Mouse (Mus musculus) midbrain, embryonic 11.5 days (tissue): ENCODE results near the gene Dusp10. TPM values are rescaled to one million over a fixed set of nuclear protein-coding genes. Genes with fewer than 3 reads are reported as not detected.

ENCODE experiments used
- ATAC-seq: fragments of 200-750 bp; cut with Nextera tagmentation; 2 replicates; pipeline ENCODE4 v1.8.0; 2017; ENCODE audit warnings: moderate TSS enrichment, moderate library complexity; ENCODE audit not compliant: low FRiP score
- DNase-seq: peaks from one replicate; pipeline ENCODE4 v3.0.0; 2015; ENCODE audit warnings: low spot score; ENCODE audit errors: missing footprints
- H3K27ac ChIP-seq: fragments of 300-500 bp; sonication (generic); 2 replicates; pipeline ENCODE4 v1.5.1; 2014; ENCODE audit warnings: low read depth, low read length
- H3K27me3 ChIP-seq: fragments of 300-500 bp; sonication (generic); 2 replicates; pipeline ENCODE4 v1.6.1; 2014; ENCODE audit warnings: mild to moderate bottlenecking, low read length, moderate library complexity, mixed read lengths; ENCODE audit not compliant: control insufficient read depth, insufficient read depth
- H3K36me3 ChIP-seq: fragments of 300-500 bp; sonication (generic); 2 replicates; pipeline ENCODE4 v1.6.1; 2014; ENCODE audit warnings: mild to moderate bottlenecking, low read length, moderate library complexity, mixed read lengths; ENCODE audit not compliant: control insufficient read depth, insufficient read depth
- H3K4me1 ChIP-seq: fragments of 300-500 bp; sonication (generic); 2 replicates; pipeline ENCODE4 v1.6.1; 2014; ENCODE audit warnings: low read length; ENCODE audit not compliant: control insufficient read depth, insufficient read depth
- H3K4me2 ChIP-seq: fragments of 300-500 bp; sonication (generic); 2 replicates; pipeline ENCODE4 v1.6.1; 2014; ENCODE audit warnings: mild to moderate bottlenecking, moderate library complexity
- H3K4me3 ChIP-seq: fragments of 300-500 bp; sonication (generic); 2 replicates; pipeline ENCODE4 v1.5.1; 2014; ENCODE audit warnings: low read depth, low read length
- H3K9ac ChIP-seq: fragments of 300-500 bp; sonication (generic); 2 replicates; pipeline ENCODE4 v1.6.1; 2014; ENCODE audit warnings: low read length
- H3K9me3 ChIP-seq: fragments of 300-500 bp; sonication (generic); 2 replicates; pipeline ENCODE4 v1.6.1; 2016; ENCODE audit warnings: low read length; ENCODE audit not compliant: control insufficient read depth
- WGBS: fragments of 180-500 bp; shearing (Covaris S2); extraction: QIAGEN DNeasy Blood & Tissue Kit; methylation state at CpG from one replicate; pipeline ENCODE4 v1.1.7; 2014; 5-methylcytosine and 5-hydroxymethylcytosine counted together
- polyA plus RNA-seq: library from polyadenylated mRNA; unstranded; fragments of >200 nt; fragmentation: Nextera tagmentation; extraction: Ambion mirVana; gene quantifications from 2 replicates; pipeline ENCODE4 v1.2.1, GENCODE M21; 2014

Dusp10 gene
- polyA plus RNA-seq, 1 experiment from 2014 or later: 9.0 TPM

GRCm38 (mm10) chr1:184067704-184068558 lies 54.8 kb downstream of the Dusp10 start:
- Histone ChIP-seq H3K4me3 (no peak overlapping the region), H3K36me3 (peaks cover 8% of the 10 kb centered on the region; the same call in 1 of the 2 replicates), H3K27ac (no peak overlapping the region), H3K27me3 (no peaks in the 10 kb centered on the region), H3K4me1 (peaks cover 15% of the 10 kb centered on the region), H3K4me2 (no peak overlapping the region), H3K9ac (no peak overlapping the region), H3K9me3 (no peaks in the 10 kb centered on the region)
- ATAC-seq (no peak), DNase-seq (no peak)
- 94% methylated on average over 18 of the region's 18 CpGs for WGBS

GRCm38 (mm10) chr1:184068971-184069370 lies 55.9 kb downstream of the Dusp10 start:
- ATAC-seq: no peak
- Histone ChIP-seq H3K27me3 (no peaks in the 10 kb centered on the region), H3K4me2 (no peak overlapping the region), H3K4me3 (no peak overlapping the region), H3K9me3 (no peaks in the 10 kb centered on the region), H3K36me3 (peaks cover 8% of the 10 kb centered on the region; the same call in 1 of the 2 replicates), H3K27ac (no peak overlapping the region), H3K4me1 (peaks cover 15% of the 10 kb centered on the region), H3K9ac (no peak overlapping the region)
- WGBS: 95% methylated on average over 12 of the region's 12 CpGs
- DNase-seq: no peak

- DNase-seq: no peak
- H3K9ac ChIP-seq: no peak overlapping the region
- no peaks in the 10 kb centered on the region; the same call in 1 of the 2 replicates for H3K36me3 ChIP-seq
- H3K27me3 ChIP-seq: no peaks in the 10 kb centered on the region
- H3K9me3 ChIP-seq: no peaks in the 10 kb centered on the region
- H3K27ac ChIP-seq: no peak overlapping the region
- ATAC-seq: no peak
- 92% methylated on average over 6 of the region's 6 CpGs for WGBS
- H3K4me3 ChIP-seq: no peak overlapping the region
- H3K4me2 ChIP-seq: no peak overlapping the region
- H3K4me1 ChIP-seq: no peaks in the 10 kb centered on the region
Observed at GRCm38 (mm10) chr1:184076065-184076464, 63.0 kb downstream of the Dusp10 start.

GRCm38 (mm10) chr1:184076756-184077155 lies 63.7 kb downstream of the Dusp10 start:
- no peak overlapping the region for H3K9ac ChIP-seq
- no peak overlapping the region for H3K4me3 ChIP-seq
- WGBS: 62% methylated on average over 2 of the region's 2 CpGs
- H3K9me3 ChIP-seq: no peaks in the 10 kb centered on the region
- H3K36me3 ChIP-seq: no peaks in the 10 kb centered on the region
- no peaks in the 10 kb centered on the region for H3K27me3 ChIP-seq
- ATAC-seq: no peak
- no peaks in the 10 kb centered on the region for H3K4me1 ChIP-seq
- no peak overlapping the region for H3K4me2 ChIP-seq
- H3K27ac ChIP-seq: no peak overlapping the region
- DNase-seq: no peak

GRCm38 (mm10) chr1:184079304-184079703 lies 66.2 kb downstream of the Dusp10 start:
- no peak overlapping the region for H3K4me2 ChIP-seq
- no peak overlapping the region for H3K27ac ChIP-seq
- 90% methylated on average over 3 of the region's 3 CpGs for WGBS
- no peak for ATAC-seq
- no peak overlapping the region for H3K4me3 ChIP-seq
- H3K27me3 ChIP-seq: no peaks in the 10 kb centered on the region
- H3K9me3 ChIP-seq: no peaks in the 10 kb centered on the region
- no peak for DNase-seq
- H3K9ac ChIP-seq: no peak overlapping the region
- no peaks in the 10 kb centered on the region for H3K4me1 ChIP-seq
- no peaks in the 10 kb centered on the region for H3K36me3 ChIP-seq

- DNase-seq (no peak), ATAC-seq (no peak)
- Histone ChIP-seq H3K27ac (no peak overlapping the region), H3K27me3 (no peaks in the 10 kb centered on the region), H3K4me2 (no peak overlapping the region), H3K9me3 (no peaks in the 10 kb centered on the region), H3K4me1 (no peaks in the 10 kb centered on the region), H3K4me3 (no peak overlapping the region), H3K36me3 (no peaks in the 10 kb centered on the region), H3K9ac (no peak overlapping the region)
- 81% methylated on average over 3 of the region's 3 CpGs for WGBS
Observed at GRCm38 (mm10) chr1:184082661-184083060, 69.6 kb downstream of the Dusp10 start.

GRCm38 (mm10) chr1:184083166-184083565 lies 70.1 kb downstream of the Dusp10 start:
- H3K27ac ChIP-seq: no peak overlapping the region
- DNase-seq: no peak
- no peak for ATAC-seq
- H3K27me3 ChIP-seq: no peaks in the 10 kb centered on the region
- H3K4me2 ChIP-seq: no peak overlapping the region
- H3K9me3 ChIP-seq: no peaks in the 10 kb centered on the region
- H3K4me3 ChIP-seq: no peak overlapping the region
- no peaks in the 10 kb centered on the region for H3K36me3 ChIP-seq
- H3K9ac ChIP-seq: no peak overlapping the region
- no peaks in the 10 kb centered on the region for H3K4me1 ChIP-seq
- 92% methylated on average over 7 of the region's 7 CpGs for WGBS

GRCm38 (mm10) chr1:184084961-184085360 lies 71.9 kb downstream of the Dusp10 start:
- ATAC-seq (no peak), DNase-seq (no peak)
- 86% methylated on average over 3 of the region's 3 CpGs for whole genome bisulfite sequencing
- no peaks in the 10 kb centered on the region for H3K9me3 ChIP-seq
- H3K4me2 ChIP-seq: no peak overlapping the region
- H3K4me1 ChIP-seq: no peaks in the 10 kb centered on the region
- no peak overlapping the region for H3K27ac ChIP-seq
- no peak overlapping the region for H3K4me3 ChIP-seq
- no peaks in the 10 kb centered on the region for H3K27me3 ChIP-seq
- H3K9ac ChIP-seq: no peak overlapping the region
- no peaks in the 10 kb centered on the region for H3K36me3 ChIP-seq

- H3K27ac ChIP-seq: no peak overlapping the region
- no peaks in the 10 kb centered on the region for H3K9me3 ChIP-seq
- H3K4me2 ChIP-seq: no peak overlapping the region
- no peaks in the 10 kb centered on the region for H3K27me3 ChIP-seq
- ATAC-seq: no peak
- H3K9ac ChIP-seq: no peak overlapping the region
- H3K36me3 ChIP-seq: no peaks in the 10 kb centered on the region
- WGBS: 67% methylated on average over 6 of the region's 6 CpGs
- H3K4me1 ChIP-seq: no peaks in the 10 kb centered on the region
- no peak overlapping the region for H3K4me3 ChIP-seq
- no peak for DNase-seq
Observed at GRCm38 (mm10) chr1:184090515-184090914, 77.4 kb downstream of the Dusp10 start.
